ENCODE assay signal across 34 mouse cellular contexts in genomic region chr10:95627381-95627780, GRCm38 (mm10). TPM values are rescaled to one million over a fixed set of nuclear protein-coding genes. Genes with fewer than 3 reads are reported as not detected.
A peak's percentile ranks its signal among the peaks of the same experiment; 100 is the strongest.
DNase-seq lines count a peak whose midpoint lies in the region; TF ChIP-seq lines count a peak whose summit lies in the region.
"Had no signal": no experiment of that assay in that cellular context is flagged by ENCODE, and none has a peak within 500 bp of the region (broad histone marks: within the 10 kb centered on the region; RNA-seq: fewer than 3 reads in every experiment).

No protein-coding gene starts in this region.

- no peak overlapping the region for H3K4me3 ChIP-seq in MEL (ENCODE audit: control insufficient read depth in 1 of 2, insufficient read depth in 1 of 2, low read depth in 2 of 2, low read length in 2 of 2)
- H3K4me3 ChIP-seq in small intestine, adult 2 months (ENCODE audit: low read depth, low read length): no peak overlapping the region
- H3K4me3 ChIP-seq in midbrain, embryonic 10.5 days: no peak overlapping the region
- H3K4me3 ChIP-seq: hindbrain, embryonic 13.5 days; layer of hippocampus, adult 2 months; liver, embryonic 13.5 days; midbrain, embryonic 15.5 days; neural tube, embryonic 12.5 days had no signal

- H3K9ac ChIP-seq in MEL (ENCODE audit: control insufficient read depth, low read depth, low read length, poor library complexity, severe bottlenecking): no peak overlapping the region
- H3K9ac ChIP-seq: hindbrain, embryonic 13.5 days; liver, embryonic 13.5 days; midbrain, embryonic 15.5 days; neural tube, embryonic 12.5 days had no signal

- TF ChIP-seq EP300 in MEL (IDR thresholded peaks at IDR 0.05; ENCODE audit: low read depth in 1 of 2, low read length in 2 of 2): no peak

- 28% methylated on average over 6 of the region's 6 CpGs for WGBS in small intestine, adult 2 months
- 91% methylated on average over 6 of the region's 6 CpGs for WGBS in midbrain, embryonic 10.5 days

- no peaks in the 10 kb centered on the region for H3K9me3 ChIP-seq in MEL (replicated peaks; ENCODE audit: insufficient read depth, low read length)
- H3K9me3 ChIP-seq in midbrain, embryonic 10.5 days (replicated peaks): no peaks in the 10 kb centered on the region
- H3K9me3 ChIP-seq: hindbrain, embryonic 13.5 days; liver, embryonic 13.5 days; midbrain, embryonic 15.5 days; neural tube, embryonic 12.5 days had no signal

- H3K27ac ChIP-seq in MEL (ENCODE audit: control insufficient read depth, low read depth, low read length): no peak overlapping the region
- peak overlapping the region; percentile 44; the same call in 1 of the 2 replicates for H3K27ac ChIP-seq in small intestine, adult 2 months (ENCODE audit: insufficient read depth, low read depth, low read length)
- no peak overlapping the region for H3K27ac ChIP-seq in midbrain, embryonic 10.5 days (replicated peaks)
- H3K27ac ChIP-seq: hindbrain, embryonic 13.5 days; layer of hippocampus, adult 2 months; liver, embryonic 13.5 days; midbrain, embryonic 15.5 days; neural tube, embryonic 12.5 days had no signal

- TF ChIP-seq POLR2A in MEL (IDR thresholded peaks at IDR 0.05; ENCODE audit: control insufficient read depth in 1 of 2, insufficient read depth in 1 of 2, low read depth in 1 of 2, low read length in 2 of 2, poor library complexity in 1 of 2): no peak
- TF ChIP-seq POLR2A in small intestine, adult 2 months (IDR thresholded peaks at IDR 0.05; ENCODE audit: low read depth, low read length): no peak

- no peak for TF ChIP-seq CTCF in MEL (IDR thresholded peaks at IDR 0.05 in 2 of 3, conservative IDR thresholded peaks at IDR 0.05 in 1 of 3; ENCODE audit: control insufficient read depth in 1 of 3, insufficient read depth in 1 of 3, low read depth in 2 of 3, low read length in 3 of 3, poor library complexity in 1 of 3, severe bottlenecking in 1 of 3)
- TF ChIP-seq CTCF in small intestine, adult 2 months (IDR thresholded peaks at IDR 0.05; ENCODE audit: extremely low read depth, insufficient read length, insufficient replicate concordance, low read depth, low read length): no peak

- DNase-seq in 3T3-L1 (ENCODE audit: low read depth, low spot score): peak; percentile 81
- peak; percentile 13 for DNase-seq in MEL (ENCODE audit: low read depth, low spot score)
- DNase-seq in adrenal gland, postnatal 10 days: peak; percentile 54
- DNase-seq in midbrain, embryonic 10.5 days (ENCODE audit: low spot score): no peak
- no peak for DNase-seq in layer of hippocampus, adult 9-11 months
- DNase-seq in thymus, postnatal 10 days (ENCODE audit: low spot score in 2 of 2): no peak
- DNase-seq: cerebellum, adult 11 months; cerebellum, adult 9-10 months; cerebellum, postnatal 36 days; gastrocnemius, postnatal 25 days; heart, adult 11 months; heart, postnatal 4 days; kidney, adult 18-20 months; kidney, postnatal 36 days; left cerebral cortex, postnatal 4 days; liver, embryonic 13.5 days; lung, adult 18-20 months; lung, postnatal 14 days; right cerebral cortex, adult 18-20 months had no signal

- H3K4me1 ChIP-seq in MEL (ENCODE audit: control insufficient read depth in 1 of 2, insufficient read depth in 2 of 2, low read length in 2 of 2): no peaks in the 10 kb centered on the region
- H3K4me1 ChIP-seq in small intestine, adult 2 months (ENCODE audit: control insufficient read depth, insufficient read depth, insufficient read length, low read length): peaks cover 25% of the 10 kb centered on the region
- H3K4me1 ChIP-seq in midbrain, embryonic 10.5 days: peaks cover 19% of the 10 kb centered on the region
- H3K4me1 ChIP-seq: neural tube, embryonic 12.5 days had no signal

- no peaks in the 10 kb centered on the region for H3K27me3 ChIP-seq in MEL (ENCODE audit: control insufficient read depth in 1 of 2, insufficient read depth in 2 of 2, low read length in 2 of 2)
- H3K27me3 ChIP-seq in small intestine, adult 2 months (ENCODE audit: control insufficient read depth, insufficient read depth, low read length): no peaks in the 10 kb centered on the region
- H3K27me3 ChIP-seq in midbrain, embryonic 10.5 days (ENCODE audit: low read depth, poor library complexity, severe bottlenecking): no peaks in the 10 kb centered on the region
- H3K27me3 ChIP-seq: hindbrain, embryonic 13.5 days; liver, embryonic 13.5 days; midbrain, embryonic 15.5 days; neural tube, embryonic 12.5 days had no signal

- no peak for TF ChIP-seq RAD21 in MEL (IDR thresholded peaks at IDR 0.05; ENCODE audit: low read depth, low read length)

- no peaks in the 10 kb centered on the region for H3K36me3 ChIP-seq in MEL (ENCODE audit: control insufficient read depth in 1 of 2, insufficient read depth in 2 of 2, low read length in 2 of 2)
- no peaks in the 10 kb centered on the region for H3K36me3 ChIP-seq in small intestine, adult 2 months (ENCODE audit: control insufficient read depth, insufficient read depth, low read length)
- H3K36me3 ChIP-seq in midbrain, embryonic 10.5 days: no peaks in the 10 kb centered on the region
- H3K36me3 ChIP-seq: hindbrain, embryonic 13.5 days; liver, embryonic 13.5 days; midbrain, embryonic 15.5 days; neural tube, embryonic 12.5 days had no signal

- H3K79me2 ChIP-seq in MEL (ENCODE audit: control insufficient read depth, insufficient read depth, low read length, poor library complexity): no peaks in the 10 kb centered on the region

TF ChIP-seq in MEL, 35 proteins besides CTCF, POLR2A, EP300 and RAD21:
- TF ChIP-seq MAZ (IDR thresholded peaks at IDR 0.05; ENCODE audit: low read depth, low read length) (no peak), ETS1 (IDR thresholded peaks at IDR 0.05; ENCODE audit: low read depth, low read length) (no peak), ZMIZ1 (IDR thresholded peaks at IDR 0.05; ENCODE audit: low read depth, low read length) (no peak)

RNA-seq across cellular contexts. Expression of gene Anapc15-ps, which starts 45.9 kb away (rescaled TPM):
- not detected in 2 replicates for total RNA-seq in MEL (2012; rRNA removed)
- under 1 TPM in 1 of 2 experiments, not detected in 1; 0.31 TPM for polyA plus RNA-seq in MEL (2012; ENCODE audit: insufficient read depth in 1 of 2, insufficient read length in 2 of 2, low read depth in 1 of 2, low replicate concordance in 2 of 2, missing spikeins in 1 of 2)
- total RNA-seq in adrenal gland, postnatal 10 days (2021): not detected
- polyA plus RNA-seq in small intestine, adult 2 months (2012; rRNA removed): not detected in 2 replicates
- not detected in 2 replicates for polyA plus RNA-seq in midbrain, embryonic 10.5 days (2016; fragmentation: Nextera tagmentation; extraction: Ambion mirVana)
- total RNA-seq: gastrocnemius, adult 18-20 months; gastrocnemius, postnatal 25 days; heart, postnatal 4 days; layer of hippocampus, adult 2 months; layer of hippocampus, postnatal 25 days; left cerebral cortex, postnatal 4 days had no signal
- polyA plus RNA-seq: embryonic facial prominence, embryonic 11.5 days; forebrain, embryonic 14.5 days; heart, embryonic 11.5 days; hindbrain, embryonic 13.5 days; kidney, embryonic 16.5 days; limb, embryonic 14.5 days; liver, embryonic 13.5 days; midbrain, embryonic 15.5 days; neural tube, embryonic 12.5 days; spleen, adult 2 months; testis, adult 2 months; thymus, postnatal 0 days had no signal

Comparison
In these comparisons a context has a peak if more than half of its experiments do, and no peak if none do; other contexts are left out.
1. DNase-seq: peak in 3T3-L1 (single experiment), MEL (single experiment) and adrenal gland, postnatal 10 days (single experiment); none in midbrain, embryonic 10.5 days (single experiment), layer of hippocampus, adult 9-11 months (single experiment) and thymus, postnatal 10 days (0 of 2).